9 mouse cellular contexts compared by ENCODE assay signal in genomic region chr11:43263548-43264218, GRCm38 (mm10).
DNase-seq lines count a peak whose midpoint lies in the region; ATAC-seq lines count a peak whose summit lies in the region.
"Had no signal": no experiment of that assay in that cellular context is flagged by ENCODE, and none has a peak within 500 bp of the region (broad histone marks: within the 10 kb centered on the region; RNA-seq: fewer than 3 reads in every experiment).

No protein-coding gene starts in this region.

- H3K27me3 ChIP-seq in limb, embryonic 13.5 days = no peaks in the 10 kb centered on the region

- no peaks in the 10 kb centered on the region for H3K36me3 ChIP-seq in limb, embryonic 13.5 days

- H3K9me3 ChIP-seq in limb, embryonic 13.5 days = no peaks in the 10 kb centered on the region

- peak; percentile 2 for DNase-seq in thymus, postnatal 14 days
- DNase-seq in thymus, postnatal 25 days = no peak
- DNase-seq in cerebellum, adult 8-10 months = peak; percentile 73
- DNase-seq in frontal cortex, adult 2 months (ENCODE audit: extremely low spot score in 1 of 2, low spot score in 1 of 2) = peak; percentile 52 to 90
- DNase-seq in kidney, adult 9 months = peak; percentile 58
- DNase-seq in ovary, postnatal 14 days (ENCODE audit: low spot score) = peak; percentile 54

- H3K9ac ChIP-seq in limb, embryonic 13.5 days = no peak overlapping the region

- ATAC-seq in limb, embryonic 13.5 days (ENCODE audit: low FRiP score, low read depth) = peak; percentile 77; the same call in 1 of the 2 replicates
- ATAC-seq in inflammation-experienced regulatory T-cells, adult 6 months = no peak

- H3K27ac ChIP-seq in limb, embryonic 13.5 days = no peak overlapping the region

- H3K4me3 ChIP-seq in limb, embryonic 13.5 days = no peak overlapping the region
- H3K4me3 ChIP-seq: erythroblast, embryonic 14.5 days had no signal

- no peaks in the 10 kb centered on the region for H3K4me1 ChIP-seq in limb, embryonic 13.5 days

- 36% methylated on average over 3 of the region's 3 CpGs for WGBS in limb, embryonic 13.5 days

- no peak overlapping the region for H3K4me2 ChIP-seq in limb, embryonic 13.5 days (replicated peaks)
